Mouse (Mus musculus): ENCODE measurements around the gene Ifitm2. TPM values are rescaled to one million over a fixed set of nuclear protein-coding genes. Genes with fewer than 3 reads are reported as not detected.

The Ifitm2 gene
- polyA plus RNA-seq, 1 experiment from 2014 or later, result 355 TPM

GRCm38 (mm10) chr7:140939669-140940171, 16.1 kb downstream of the Ifitm2 start:
- WGBS (ENCODE audit: insufficient replicate concordance), result 43% methylated on average over 7 of the region's 8 CpGs
- ATAC-seq, result no peak

GRCm38 (mm10) chr7:140938896-140939295, 16.9 kb downstream of the Ifitm2 start:
- H3K9ac ChIP-seq, result no peak overlapping the region
- H3K9me3 ChIP-seq (replicated peaks), result no peaks in the 10 kb centered on the region
- H3K36me3 ChIP-seq, result 0 out of 2 replicates have a peak, but pooled peaks cover 4% of the 10 kb centered on the region
- WGBS (ENCODE audit: insufficient replicate concordance), result 35% methylated on average over 2 of the region's 2 CpGs
- H3K4me1 ChIP-seq, result peaks cover 34% of the 10 kb centered on the region
- H3K27me3 ChIP-seq (replicated peaks), result peaks cover 32% of the 10 kb centered on the region
- ATAC-seq, result no peak
- H3K4me2 ChIP-seq, result no peak overlapping the region
- no peak overlapping the region for H3K27ac ChIP-seq
- no peak overlapping the region for H3K4me3 ChIP-seq

More at GRCm38 (mm10) chr7:140939669-140940171, 16.1 kb downstream of the Ifitm2 start:
- Histone ChIP-seq H3K9me3 (replicated peaks) (no peaks in the 10 kb centered on the region), H3K36me3 (0 out of 2 replicates have a peak, but pooled peaks cover 4% of the 10 kb centered on the region), H3K27me3 (replicated peaks) (peaks cover 26% of the 10 kb centered on the region), H3K4me1 (peaks cover 34% of the 10 kb centered on the region), H3K4me3 (no peak overlapping the region), H3K27ac (no peak overlapping the region), H3K4me2 (no peak overlapping the region), H3K9ac (no peak overlapping the region)

- Histone ChIP-seq H3K4me1 (peaks cover 32% of the 10 kb centered on the region), H3K9me3 (replicated peaks) (no peaks in the 10 kb centered on the region), H3K4me3 (no peak overlapping the region), H3K4me2 (no peak overlapping the region), H3K27ac (no peak overlapping the region), H3K36me3 (0 out of 2 replicates have a peak, but pooled peaks cover 4% of the 10 kb centered on the region), H3K27me3 (replicated peaks) (peaks cover 32% of the 10 kb centered on the region), H3K9ac (no peak overlapping the region)
- 30% methylated on average over 3 of the region's 3 CpGs for WGBS (ENCODE audit: insufficient replicate concordance)
- no peak for ATAC-seq
Measured at GRCm38 (mm10) chr7:140938436-140938835, 17.4 kb downstream of the Ifitm2 start.

GRCm38 (mm10) chr7:140927181-140927580, 28.6 kb downstream of the Ifitm2 start:
- Histone ChIP-seq H3K36me3 (peaks cover 6% of the 10 kb centered on the region; the same call in 1 of the 2 replicates), H3K27ac (no peak overlapping the region), H3K4me1 (peaks cover 12% of the 10 kb centered on the region), H3K4me2 (no peak overlapping the region), H3K27me3 (replicated peaks) (peaks cover 47% of the 10 kb centered on the region), H3K9ac (no peak overlapping the region), H3K4me3 (no peak overlapping the region), H3K9me3 (replicated peaks) (no peaks in the 10 kb centered on the region)
- WGBS (ENCODE audit: insufficient replicate concordance), result 74% methylated on average over 6 of the region's 6 CpGs
- no peak for ATAC-seq

- no peak overlapping the region for H3K9ac ChIP-seq
- no peak for ATAC-seq
- H3K27ac ChIP-seq, result no peak overlapping the region
- peak overlapping the region; percentile 37 for H3K4me3 ChIP-seq
- H3K4me1 ChIP-seq, result peaks cover 40% of the 10 kb centered on the region
- 25% methylated on average over 30 of the region's 30 CpGs for WGBS (ENCODE audit: insufficient replicate concordance)
- H3K27me3 ChIP-seq (replicated peaks), result peaks cover 79% of the 10 kb centered on the region
- no peaks in the 10 kb centered on the region for H3K36me3 ChIP-seq
- no peaks in the 10 kb centered on the region for H3K9me3 ChIP-seq (replicated peaks)
- H3K4me2 ChIP-seq, result peak overlapping the region; percentile 63
Measured at GRCm38 (mm10) chr7:140923070-140923775, 32.6 kb downstream of the Ifitm2 start.

GRCm38 (mm10) chr7:140922398-140923069, 33.3 kb downstream of the Ifitm2 start:
- no peaks in the 10 kb centered on the region for H3K9me3 ChIP-seq (replicated peaks)
- 3% methylated on average over 49 of the region's 49 CpGs for WGBS (ENCODE audit: insufficient replicate concordance)

GRCm38 (mm10) chr7:140921225-140921975, 34.4 kb downstream of the Ifitm2 start:
- H3K4me2 ChIP-seq, result peak overlapping the region; percentile 63; the same call in 1 of the 2 replicates
- peaks cover 40% of the 10 kb centered on the region for H3K4me1 ChIP-seq
- no peaks in the 10 kb centered on the region for H3K9me3 ChIP-seq (replicated peaks)
- H3K36me3 ChIP-seq, result no peaks in the 10 kb centered on the region
- H3K27ac ChIP-seq, result no peak overlapping the region
- WGBS (ENCODE audit: insufficient replicate concordance), result 24% methylated on average over 22 of the region's 22 CpGs
- H3K9ac ChIP-seq, result no peak overlapping the region
- ATAC-seq, result no peak
- H3K27me3 ChIP-seq (replicated peaks), result peaks cover 79% of the 10 kb centered on the region
- H3K4me3 ChIP-seq, result no peak overlapping the region

More at GRCm38 (mm10) chr7:140922398-140923069, 33.3 kb downstream of the Ifitm2 start:
- H3K9ac ChIP-seq, result no peak overlapping the region
- peaks cover 40% of the 10 kb centered on the region for H3K4me1 ChIP-seq
- H3K27ac ChIP-seq, result no peak overlapping the region
- H3K36me3 ChIP-seq, result no peaks in the 10 kb centered on the region
- peak overlapping the region; percentile 37 for H3K4me3 ChIP-seq
- peak overlapping the region; percentile 63 for H3K4me2 ChIP-seq
- peaks cover 82% of the 10 kb centered on the region for H3K27me3 ChIP-seq (replicated peaks)
- ATAC-seq, result no peak

GRCm38 (mm10) chr7:140920418-140921029, 35.3 kb downstream of the Ifitm2 start, which contains the start of gene Nlrp6:
Gene Nlrp6, plus strand, starts transcription at chr7:140920902.
- ATAC-seq, result no peak

GRCm38 (mm10) chr7:140919911-140920310, 35.9 kb downstream of the Ifitm2 start:
- Histone ChIP-seq H3K4me2 (no peak overlapping the region), H3K4me3 (no peak overlapping the region), H3K36me3 (no peaks in the 10 kb centered on the region), H3K27me3 (replicated peaks) (peaks cover 65% of the 10 kb centered on the region), H3K9ac (no peak overlapping the region), H3K27ac (no peak overlapping the region), H3K9me3 (replicated peaks) (no peaks in the 10 kb centered on the region), H3K4me1 (peaks cover 40% of the 10 kb centered on the region)
- WGBS (ENCODE audit: insufficient replicate concordance), result 20% methylated on average over 4 of the region's 4 CpGs
- no peak for ATAC-seq

More at GRCm38 (mm10) chr7:140920418-140921029, 35.3 kb downstream of the Ifitm2 start, which contains the start of gene Nlrp6:
- peaks cover 40% of the 10 kb centered on the region for H3K4me1 ChIP-seq
- peaks cover 72% of the 10 kb centered on the region for H3K27me3 ChIP-seq (replicated peaks)
- no peak within 1 kb of the TSS for H3K27ac ChIP-seq
- no peak within 1 kb of the TSS for H3K9ac ChIP-seq
- H3K9me3 ChIP-seq (replicated peaks), result no peaks in the 10 kb centered on the region
- no peaks in the 10 kb centered on the region for H3K36me3 ChIP-seq
- H3K4me2 ChIP-seq, result peak within 1 kb of the TSS; percentile 63; the same call in 1 of the 2 replicates
- H3K4me3 ChIP-seq, result no peak within 1 kb of the TSS
- WGBS (ENCODE audit: insufficient replicate concordance), result 54% methylated on average over 8 of the region's 8 CpGs

GRCm38 (mm10) chr7:140914031-140914690, 41.6 kb downstream of the Ifitm2 start:
- no peak for ATAC-seq
- Histone ChIP-seq H3K27me3 (replicated peaks) (peaks cover 11% of the 10 kb centered on the region; the same call in 1 of the 2 replicates), H3K9ac (no peak overlapping the region), H3K4me3 (no peak overlapping the region), H3K27ac (no peak overlapping the region), H3K4me1 (peaks cover 13% of the 10 kb centered on the region), H3K4me2 (no peak overlapping the region), H3K9me3 (replicated peaks) (no peaks in the 10 kb centered on the region), H3K36me3 (no peaks in the 10 kb centered on the region)
- WGBS (ENCODE audit: insufficient replicate concordance), result 72% methylated on average over 8 of the region's 8 CpGs
